Mouse (Mus musculus): ENCODE results near the gene Fcer1a. TPM values are rescaled to one million over a fixed set of nuclear protein-coding genes. Genes with fewer than 3 reads are reported as not detected.

Fcer1a gene
- polyA plus RNA-seq, 1 experiment from 2014 or later, result not detected

Other genes starting within 250 kb of the Fcer1a start
- gene Olfr1408, start 89.8 kb downstream of the Fcer1a start, polyA plus RNA-seq (2015; fragmentation: Nextera tagmentation; extraction: Ambion mirVana), result not detected in 2 replicates
- not detected in 2 replicates for gene Olfr1406, start 36.6 kb downstream of the Fcer1a start, polyA plus RNA-seq (2015; fragmentation: Nextera tagmentation; extraction: Ambion mirVana)
- gene Olfr218, start 29.4 kb downstream of the Fcer1a start, polyA plus RNA-seq (2015; fragmentation: Nextera tagmentation; extraction: Ambion mirVana), result not detected in 2 replicates
- gene Olfr1404, start 14.8 kb downstream of the Fcer1a start, polyA plus RNA-seq (2015; fragmentation: Nextera tagmentation; extraction: Ambion mirVana), result not detected in 2 replicates
- gene Olfr418, start 38.8 kb upstream of the Fcer1a start, polyA plus RNA-seq (2015; fragmentation: Nextera tagmentation; extraction: Ambion mirVana), result not detected in 2 replicates
- not detected in 2 replicates for gene Mptx2, start 50.6 kb upstream of the Fcer1a start, polyA plus RNA-seq (2015; fragmentation: Nextera tagmentation; extraction: Ambion mirVana)
- 14.0 and 14.8 TPM in 2 replicates for gene Ackr1, start 106.5 kb upstream of the Fcer1a start, polyA plus RNA-seq (2015; fragmentation: Nextera tagmentation; extraction: Ambion mirVana)
- gene Aim2, start 123.7 kb upstream of the Fcer1a start, polyA plus RNA-seq (2015; fragmentation: Nextera tagmentation; extraction: Ambion mirVana), result 2.6 and 3.3 TPM in 2 replicates
- 44.1 and 49.5 TPM in 2 replicates for gene Cadm3, start 140.5 kb upstream of the Fcer1a start, polyA plus RNA-seq (2015; fragmentation: Nextera tagmentation; extraction: Ambion mirVana)